Mouse (Mus musculus) MEL (cell line): ENCODE measurements around the gene Arnt.
A peak's percentile ranks its signal among the peaks of the same experiment; 100 is the strongest.

ENCODE experiments used
- CHD1 ChIP-seq: IDR thresholded peaks from 2 replicates; pipeline ENCODE4 v1.6.1; 2012; ENCODE audit warnings: low read depth, mild to moderate bottlenecking, inconsistent platforms, low read length, improper control_type of control experiment
- CTCF ChIP-seq, 3 experiments: IDR thresholded peaks in 2 of 3; conservative IDR thresholded peaks in 1 of 3; 2 replicates each; pipeline ENCODE4 v1.5.1; 2011 to 2012; ENCODE audit warnings: low read length in 3 of 3, low read depth in 2 of 3, mild to moderate bottlenecking in 2 of 3, improper control_type of control experiment in 1 of 3, inconsistent platforms in 1 of 3, mixed read lengths in 1 of 3, moderate library complexity in 1 of 3; ENCODE audit not compliant: control insufficient read depth in 1 of 3, insufficient read depth in 1 of 3, poor library complexity in 1 of 3, severe bottlenecking in 1 of 3
- E2F4 ChIP-seq: IDR thresholded peaks from 2 replicates; pipeline ENCODE4 v1.6.1; 2011; ENCODE audit warnings: low read depth, low read length, improper control_type of control experiment, borderline replicate concordance
- EP300 ChIP-seq, 2 experiments: IDR thresholded peaks; 2 replicates each; pipeline ENCODE4 v1.6.1; 2011; ENCODE audit warnings: improper control_type of control experiment in 2 of 2, low read length in 2 of 2, low read depth in 1 of 2, mild to moderate bottlenecking in 1 of 2
- MAZ ChIP-seq: IDR thresholded peaks from 2 replicates; pipeline ENCODE4 v1.6.1; 2012; ENCODE audit warnings: low read depth, mild to moderate bottlenecking, inconsistent platforms, low read length, improper control_type of control experiment
- NRF1 ChIP-seq: IDR thresholded peaks from 2 replicates; pipeline ENCODE4 v1.6.1; 2014; ENCODE audit warnings: low read depth, mild to moderate bottlenecking, inconsistent platforms, low read length, improper control_type of control experiment, moderate library complexity; ENCODE audit not compliant: poor library complexity, insufficient read depth, severe bottlenecking
- USF1 ChIP-seq: IDR thresholded peaks from 2 replicates; pipeline ENCODE4 v1.6.1; 2014; ENCODE audit warnings: low read depth, mild to moderate bottlenecking, inconsistent platforms, low read length, improper control_type of control experiment, moderate library complexity
- ZC3H11A ChIP-seq: IDR thresholded peaks from 2 replicates; pipeline ENCODE4 v1.6.1; 2012; ENCODE audit warnings: low read depth, mild to moderate bottlenecking, inconsistent platforms, low read length, improper control_type of control experiment

- TF ChIP-seq CTCF (IDR thresholded peaks at IDR 0.05 in 2 of 3, conservative IDR thresholded peaks at IDR 0.05 in 1 of 3; ENCODE audit: control insufficient read depth in 1 of 3, insufficient read depth in 1 of 3, low read depth in 2 of 3, low read length in 3 of 3, poor library complexity in 1 of 3, severe bottlenecking in 1 of 3) (no peak), CHD1 (no peak), MAZ (no peak), EP300 (IDR thresholded peaks at IDR 0.05; ENCODE audit: low read depth in 1 of 2, low read length in 2 of 2) (peak; percentile 65 to 75), NRF1 (no peak), E2F4 (no peak), USF1 (no peak; the same call in 1 of the 2 replicates), ZC3H11A (no peak)
Observed at GRCm38 (mm10) chr3:95385401-95386075, 48.6 kb upstream of the Arnt start.
